Mouse (Mus musculus): ENCODE data around the gene Gm10639.
"Not testable (repeated sequence)": the region's sequence is repeated elsewhere in the genome, so short reads cannot be mapped to it uniquely, and the experiment has no call there.

- not testable (repeated sequence) for TF ChIP-seq ZC3H11A (IDR thresholded peaks at IDR 0.05; ENCODE audit: borderline replicate concordance, low read depth, low read length); HCFC1 (IDR thresholded peaks at IDR 0.05; ENCODE audit: borderline replicate concordance, insufficient read depth, low read length); MAFK (IDR thresholded peaks at IDR 0.05; ENCODE audit: insufficient read depth, low read depth, low read length); ZNF384 (IDR thresholded peaks at IDR 0.05; ENCODE audit: low read depth, low read length)
These were observed 32.8 kb upstream of the Gm10639 start, which contains the start of gene Gm3776 for GRCm38 (mm10) chr9:78256914-78257313.

All from ES-E14 (cell line).